Mouse (Mus musculus): Measurements from ENCODE around the gene Mlh1. TPM values are rescaled to one million over a fixed set of nuclear protein-coding genes. Genes with fewer than 3 reads are reported as not detected.

Gene Mlh1
- 40.9 and 49.6 TPM in 2 replicates for polyA plus RNA-seq (2012; rRNA removed)

DNA sequence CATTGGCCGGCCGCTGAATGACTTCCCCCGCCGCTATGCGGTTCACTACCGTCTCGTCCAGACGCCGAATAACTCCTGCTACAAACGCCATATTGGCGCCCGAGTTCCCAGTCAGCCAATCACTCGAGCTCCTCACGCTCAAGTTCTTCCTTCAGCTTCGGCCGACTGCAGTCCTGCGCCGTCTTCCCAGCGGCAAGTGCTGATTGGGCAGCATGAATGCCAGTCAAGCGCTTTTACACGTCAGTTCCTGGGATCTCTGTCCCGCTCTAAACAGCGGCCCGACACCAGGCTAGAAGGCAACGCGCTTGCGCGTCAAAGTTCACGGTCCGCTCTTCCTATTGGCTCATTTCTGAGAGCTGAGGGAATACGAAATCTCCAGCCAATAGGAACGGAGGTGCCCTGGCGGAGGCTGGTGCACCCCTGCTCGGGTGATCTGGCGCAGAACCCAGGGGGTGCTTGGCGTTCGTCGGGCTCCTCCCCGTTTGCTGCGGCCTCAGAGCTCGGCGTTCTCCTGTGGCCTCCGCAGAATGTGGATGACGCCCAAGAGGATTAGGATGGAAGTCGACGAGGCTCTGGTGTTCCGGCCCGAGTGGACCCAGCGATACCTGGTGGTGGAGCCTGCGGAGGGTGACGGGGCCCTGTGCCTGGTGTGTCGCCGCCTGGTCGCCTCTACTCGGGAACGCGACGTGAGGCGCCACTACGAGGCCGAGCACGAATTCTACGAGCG, at the start of gene Mlh1, which contains the start of gene Epm2aip1:
Gene Mlh1 (minus strand): TSS at position 358 of the 727 bp plus-strand sequence.
Gene Epm2aip1 (plus strand): TSS at position 496 of the 727 bp plus-strand sequence.
- TF ChIP-seq CTCF (IDR thresholded peaks at IDR 0.05; ENCODE audit: borderline replicate concordance, extremely low read depth, insufficient read depth, insufficient read length) (no peak), POLR2A (IDR thresholded peaks at IDR 0.05; ENCODE audit: borderline replicate concordance, extremely low read depth, insufficient read depth, insufficient read length, poor library complexity, severe bottlenecking) (peak; percentile 78; the same call in 1 of the 2 replicates)
- peak; percentile 100 for DNase-seq (ENCODE audit: low read depth)

DNA sequence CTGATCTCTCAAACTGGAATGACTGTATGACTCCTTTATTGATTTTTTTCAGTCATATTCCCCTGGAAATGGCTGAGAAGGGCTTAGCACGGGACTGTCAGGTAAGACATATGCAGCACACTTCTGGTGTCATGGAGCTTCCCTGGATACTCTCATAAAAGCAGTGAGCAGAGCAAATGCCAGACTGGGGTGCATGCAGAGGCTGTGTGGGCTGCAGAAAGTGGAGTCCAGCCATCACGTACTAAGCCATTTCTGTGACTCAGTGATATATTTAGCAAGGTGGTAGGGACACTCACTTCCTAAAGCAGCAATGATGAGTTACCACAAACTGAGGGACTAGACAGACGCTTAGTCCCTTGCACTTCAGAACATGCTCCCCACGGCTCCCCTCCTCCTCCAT, 49.3 kb upstream of the Mlh1 start:
- DNase-seq (ENCODE audit: low read depth): no peak
- TF ChIP-seq POLR2A (IDR thresholded peaks at IDR 0.05; ENCODE audit: borderline replicate concordance, extremely low read depth, insufficient read depth, insufficient read length, poor library complexity, severe bottlenecking): no peak
- TF ChIP-seq CTCF (IDR thresholded peaks at IDR 0.05; ENCODE audit: borderline replicate concordance, extremely low read depth, insufficient read depth, insufficient read length): no peak

DNA sequence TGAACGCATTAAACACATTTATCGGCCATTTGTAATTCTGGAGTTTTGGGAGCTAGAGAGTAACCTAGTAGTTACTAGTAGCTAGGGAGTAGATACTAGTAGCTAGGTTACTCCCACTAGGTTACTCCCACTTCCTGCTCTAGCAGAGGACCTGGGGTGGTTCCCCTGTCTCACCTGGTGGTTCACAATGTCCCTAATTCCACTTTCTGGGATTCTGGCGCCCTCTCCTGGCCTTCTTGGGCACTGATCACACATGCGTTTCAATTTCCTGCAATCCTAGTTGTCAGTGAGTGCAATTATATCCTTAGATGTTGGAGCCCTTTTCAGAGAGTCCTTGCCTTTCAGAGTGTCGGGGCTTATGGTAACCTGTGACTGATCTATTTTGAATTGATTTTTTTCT, 42.6 kb upstream of the Mlh1 start:
- no peak for TF ChIP-seq POLR2A (IDR thresholded peaks at IDR 0.05; ENCODE audit: borderline replicate concordance, extremely low read depth, insufficient read depth, insufficient read length, poor library complexity, severe bottlenecking)
- peak; percentile 66 for TF ChIP-seq CTCF (IDR thresholded peaks at IDR 0.05; ENCODE audit: borderline replicate concordance, extremely low read depth, insufficient read depth, insufficient read length)

DNA sequence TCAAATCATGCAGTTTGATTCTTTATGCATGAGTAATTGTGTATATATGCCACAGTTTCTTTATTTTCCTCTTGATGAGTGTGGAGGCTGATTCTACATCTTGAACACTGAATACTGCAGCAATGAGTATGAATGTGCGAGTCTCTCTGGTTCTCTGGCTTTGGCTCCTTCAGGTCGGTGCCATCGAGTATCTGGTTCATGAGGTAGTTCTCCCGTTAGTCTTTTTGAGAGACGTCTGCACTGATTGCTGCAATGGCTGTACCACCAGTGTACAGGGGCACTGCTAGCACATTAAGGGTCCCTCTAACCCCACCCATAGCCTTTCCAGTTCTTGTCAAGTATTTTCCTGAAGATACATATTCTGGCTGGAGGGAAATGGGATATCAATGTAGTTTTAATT, 42.2 kb upstream of the Mlh1 start:
- no peak for DNase-seq (ENCODE audit: low read depth)
- TF ChIP-seq CTCF (IDR thresholded peaks at IDR 0.05; ENCODE audit: borderline replicate concordance, extremely low read depth, insufficient read depth, insufficient read length): no peak

More for the DNA sequence above, 42.6 kb upstream of the Mlh1 start:
- DNase-seq (ENCODE audit: low read depth): peak; percentile 42

DNA sequence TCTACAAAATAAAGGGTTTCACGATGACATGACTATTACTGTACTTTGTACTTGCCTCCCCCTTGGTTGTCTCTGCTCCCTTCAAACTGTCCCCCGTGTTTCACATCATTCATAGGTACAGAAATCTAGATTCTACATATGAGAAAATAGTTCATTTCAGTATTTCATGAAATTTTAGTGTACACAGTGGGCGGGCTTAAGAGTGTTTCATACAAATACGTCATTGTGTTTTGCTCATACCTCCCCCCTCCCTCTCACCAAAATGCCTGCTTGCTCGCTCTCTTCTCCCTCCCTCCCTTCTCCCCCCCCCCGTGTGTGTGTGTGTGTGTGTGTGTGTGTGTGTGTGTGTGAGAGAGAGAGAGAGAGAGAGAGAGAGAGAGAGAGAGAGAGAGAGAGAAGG, 41.7 kb upstream of the Mlh1 start:
- DNase-seq (ENCODE audit: low read depth): no peak
- TF ChIP-seq POLR2A (IDR thresholded peaks at IDR 0.05; ENCODE audit: borderline replicate concordance, extremely low read depth, insufficient read depth, insufficient read length, poor library complexity, severe bottlenecking) (no peak), CTCF (IDR thresholded peaks at IDR 0.05; ENCODE audit: borderline replicate concordance, extremely low read depth, insufficient read depth, insufficient read length) (no peak)

DNA sequence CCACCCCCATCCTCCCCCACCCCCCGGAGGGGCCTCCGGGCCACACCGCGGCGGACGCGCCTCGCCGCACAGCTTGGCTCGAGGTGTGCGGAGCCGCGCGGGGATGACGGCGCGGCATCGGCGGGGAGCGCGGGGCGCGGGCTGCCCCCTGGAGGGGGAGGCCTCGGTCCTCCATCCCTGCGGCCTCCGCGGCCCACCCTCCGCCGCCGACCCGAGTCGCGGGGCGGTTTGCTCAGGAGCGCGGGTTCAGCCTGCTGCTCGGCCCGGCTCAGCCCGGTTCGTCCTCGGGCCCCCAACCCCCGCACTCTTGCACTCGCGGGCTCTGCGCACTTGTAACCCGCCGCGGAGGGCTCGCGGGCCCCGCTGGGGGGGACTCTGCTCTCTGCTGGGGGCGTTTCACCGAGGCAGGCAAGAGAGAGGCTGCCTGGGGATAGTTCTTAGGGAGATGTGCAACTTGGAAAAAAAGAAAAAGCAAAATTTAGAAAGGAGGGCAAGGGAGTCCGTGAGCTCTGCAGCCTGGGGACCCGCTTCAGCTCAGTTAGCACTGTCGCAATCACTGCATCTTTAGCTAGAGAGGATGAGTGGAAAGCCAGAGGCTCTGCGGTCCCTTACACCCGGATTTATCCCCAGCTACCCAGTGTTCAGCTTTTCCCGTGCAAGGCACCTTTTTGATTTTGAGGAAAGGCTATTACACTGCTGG, 41.0 kb upstream of the Mlh1 start:
- DNase-seq (ENCODE audit: low read depth): peak; percentile 38
- TF ChIP-seq CTCF (IDR thresholded peaks at IDR 0.05; ENCODE audit: borderline replicate concordance, extremely low read depth, insufficient read depth, insufficient read length): no peak
- TF ChIP-seq POLR2A (IDR thresholded peaks at IDR 0.05; ENCODE audit: borderline replicate concordance, extremely low read depth, insufficient read depth, insufficient read length, poor library complexity, severe bottlenecking): no peak

DNA sequence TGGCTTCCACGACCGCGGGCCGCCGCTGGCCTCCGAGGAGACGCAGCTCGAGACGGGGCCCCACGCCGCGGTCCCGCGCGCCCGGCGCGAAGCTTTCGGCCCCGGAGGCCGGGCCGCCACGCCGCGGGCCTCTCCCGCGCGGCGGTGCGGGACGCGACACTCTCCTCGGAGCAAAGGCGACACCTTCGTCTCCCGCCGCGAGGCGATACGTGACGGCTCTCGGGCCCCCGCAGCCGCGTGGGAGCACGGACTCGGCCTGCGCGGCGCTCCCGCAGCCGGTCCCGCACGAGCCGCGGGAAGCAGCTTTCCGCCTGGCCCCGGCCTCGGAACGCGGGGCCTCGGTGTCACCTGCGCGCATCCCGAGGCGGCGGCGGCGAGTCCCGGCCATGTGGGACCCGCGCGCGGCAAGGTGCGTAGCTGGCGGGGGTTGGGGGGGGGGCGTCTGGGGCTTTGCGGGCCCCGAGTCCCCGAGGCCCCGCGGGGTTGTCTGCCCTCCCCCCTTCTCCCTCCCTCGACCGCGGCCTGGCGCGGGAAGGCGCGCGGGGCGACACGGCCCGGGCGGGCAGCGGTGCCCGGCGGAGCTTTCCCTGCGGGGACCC, 40.4 kb upstream of the Mlh1 start:
- DNase-seq (ENCODE audit: low read depth): peak; percentile 16
- TF ChIP-seq CTCF (IDR thresholded peaks at IDR 0.05; ENCODE audit: borderline replicate concordance, extremely low read depth, insufficient read depth, insufficient read length): no peak
- TF ChIP-seq POLR2A (IDR thresholded peaks at IDR 0.05; ENCODE audit: borderline replicate concordance, extremely low read depth, insufficient read depth, insufficient read length, poor library complexity, severe bottlenecking): no peak

DNA sequence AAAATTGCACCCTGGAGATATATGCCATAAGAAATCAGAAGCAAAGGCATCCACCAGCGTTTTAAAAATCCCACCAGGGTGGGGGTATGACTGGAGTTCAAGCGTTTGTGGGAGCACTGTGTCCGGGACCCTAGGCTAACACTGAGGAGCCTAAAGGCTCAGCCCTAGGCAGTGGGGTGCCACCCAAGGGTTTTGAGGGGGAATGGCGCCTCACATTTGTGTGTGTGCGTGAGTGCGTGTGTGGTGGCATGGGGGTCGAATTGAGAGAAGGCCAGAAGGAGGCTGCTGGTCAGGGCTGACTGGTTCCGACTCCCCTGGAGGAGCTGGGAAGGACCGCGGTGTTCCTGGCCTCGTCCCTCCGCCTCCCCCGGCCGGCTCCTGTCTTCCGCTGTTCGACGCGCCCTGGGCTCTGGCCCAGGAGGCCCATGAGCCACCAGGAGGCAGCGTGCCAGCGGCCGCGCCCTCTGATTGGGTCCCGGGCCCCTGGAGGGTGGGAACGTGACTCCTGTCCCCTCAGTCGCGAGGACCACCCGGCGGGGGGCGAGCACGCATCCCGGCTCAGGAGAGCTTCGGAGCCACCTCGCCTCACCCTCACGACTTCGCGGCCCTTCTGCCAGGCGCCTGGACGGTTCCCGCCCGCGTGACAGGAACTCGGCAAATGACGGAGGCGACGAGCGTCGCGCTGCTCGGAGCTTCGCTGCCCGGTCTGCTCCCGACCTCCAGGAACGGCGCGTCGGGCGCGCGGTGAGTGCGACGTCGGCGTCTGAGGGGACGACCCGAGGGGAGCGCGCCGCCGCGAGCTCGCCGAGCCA, 39.6 kb upstream of the Mlh1 start, which contains the start of gene Trank1:
Gene Trank1 (plus strand): TSS at position 709 of the 812 bp plus-strand sequence.
- TF ChIP-seq CTCF (IDR thresholded peaks at IDR 0.05; ENCODE audit: borderline replicate concordance, extremely low read depth, insufficient read depth, insufficient read length): no peak
- no peak for TF ChIP-seq POLR2A (IDR thresholded peaks at IDR 0.05; ENCODE audit: borderline replicate concordance, extremely low read depth, insufficient read depth, insufficient read length, poor library complexity, severe bottlenecking)

DNA sequence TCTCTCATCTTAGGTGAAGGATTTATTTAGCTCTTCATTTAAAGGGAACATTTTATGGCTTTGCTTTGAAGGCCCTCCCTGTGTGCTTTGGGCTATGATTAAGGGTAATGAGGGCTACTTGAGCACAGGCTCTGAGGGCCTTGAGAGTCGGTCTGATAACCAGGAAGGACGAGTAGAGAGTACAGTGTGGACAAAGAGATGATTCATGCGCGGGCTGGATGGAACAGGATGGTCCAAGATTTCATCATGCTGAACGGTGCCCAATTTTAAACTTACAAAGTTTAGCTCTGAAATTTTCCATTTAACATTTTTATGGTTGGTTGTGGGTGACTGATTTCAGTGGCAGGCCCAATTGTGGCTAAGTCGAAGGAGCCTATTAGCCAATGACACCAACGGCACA, 34.6 kb upstream of the Mlh1 start:
- DNase-seq (ENCODE audit: low read depth): no peak
- TF ChIP-seq POLR2A (IDR thresholded peaks at IDR 0.05; ENCODE audit: borderline replicate concordance, extremely low read depth, insufficient read depth, insufficient read length, poor library complexity, severe bottlenecking): no peak
- TF ChIP-seq CTCF (IDR thresholded peaks at IDR 0.05; ENCODE audit: borderline replicate concordance, extremely low read depth, insufficient read depth, insufficient read length): no peak

More for the DNA sequence above, 39.6 kb upstream of the Mlh1 start, which contains the start of gene Trank1:
- DNase-seq (ENCODE audit: low read depth): peak; percentile 51

DNA sequence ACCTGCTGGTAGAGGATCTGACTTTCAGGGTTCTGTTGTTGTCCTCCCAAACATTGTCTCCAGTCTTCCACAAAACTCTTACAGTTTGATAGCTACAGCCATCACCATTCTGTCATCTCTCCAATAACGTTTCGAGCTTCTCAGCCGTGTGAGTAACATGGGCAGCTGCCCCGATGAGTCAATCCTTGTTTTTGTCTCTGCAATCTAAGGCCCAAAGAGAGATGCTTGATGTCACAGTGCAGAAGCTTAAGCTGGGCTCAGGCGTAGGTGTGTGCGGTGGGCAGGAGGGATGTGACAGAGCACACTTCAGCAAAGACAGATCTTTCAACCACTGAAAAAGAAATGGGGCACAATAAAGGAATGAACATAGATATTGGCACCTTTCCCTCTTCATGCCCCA, 32.4 kb upstream of the Mlh1 start:
- no peak for DNase-seq (ENCODE audit: low read depth)
- TF ChIP-seq POLR2A (IDR thresholded peaks at IDR 0.05; ENCODE audit: borderline replicate concordance, extremely low read depth, insufficient read depth, insufficient read length, poor library complexity, severe bottlenecking) (no peak), CTCF (IDR thresholded peaks at IDR 0.05; ENCODE audit: borderline replicate concordance, extremely low read depth, insufficient read depth, insufficient read length) (no peak)

All from brain, embryonic 14.5 days (tissue).